Mouse (Mus musculus) adrenal gland, postnatal 14 days (tissue): ENCODE measurements around the gene Gm26602. TPM values are rescaled to one million over a fixed set of nuclear protein-coding genes. Genes with fewer than 3 reads are reported as not detected.

ENCODE experiments used
- DNase-seq: peaks from one replicate; pipeline ENCODE4 v3.0.0; 2021; ENCODE audit warnings: mixed read lengths
- total RNA-seq: library from RNA; stranded (reverse); gene quantifications from 2 replicates; pipeline ENCODE4 v1.2.3, GENCODE M21; 2021

Gm26602 gene
- total RNA-seq, 1 experiment from 2014 or later, result not detected

DNA sequence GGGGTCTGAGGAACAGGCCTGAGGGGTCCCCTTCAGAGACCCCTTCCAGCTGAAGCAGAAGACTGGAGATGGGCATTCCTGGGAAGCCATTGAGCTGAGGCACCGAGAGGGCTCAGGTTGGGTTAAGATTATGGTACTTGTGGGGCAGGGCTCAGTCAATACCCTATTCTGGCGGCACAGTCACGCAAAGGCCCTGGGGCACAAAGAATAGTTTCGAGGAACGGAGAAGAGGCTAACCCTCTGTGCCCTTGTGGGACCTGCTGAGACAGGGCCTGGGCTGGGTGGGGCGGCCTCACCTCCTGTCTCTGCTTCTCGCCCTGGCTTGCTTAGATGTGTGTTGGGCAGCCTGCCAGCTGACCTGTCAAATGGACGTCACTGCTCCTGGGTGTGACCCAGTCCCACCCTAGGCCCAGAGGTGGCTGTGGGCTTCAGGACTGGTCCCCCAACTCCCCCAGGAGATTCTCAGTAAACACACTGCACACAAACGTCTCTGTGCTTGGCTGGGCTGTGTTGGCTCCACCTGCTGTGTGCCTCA lies 22.6 kb downstream of the Gm26602 start:
- no peak for DNase-seq

DNA sequence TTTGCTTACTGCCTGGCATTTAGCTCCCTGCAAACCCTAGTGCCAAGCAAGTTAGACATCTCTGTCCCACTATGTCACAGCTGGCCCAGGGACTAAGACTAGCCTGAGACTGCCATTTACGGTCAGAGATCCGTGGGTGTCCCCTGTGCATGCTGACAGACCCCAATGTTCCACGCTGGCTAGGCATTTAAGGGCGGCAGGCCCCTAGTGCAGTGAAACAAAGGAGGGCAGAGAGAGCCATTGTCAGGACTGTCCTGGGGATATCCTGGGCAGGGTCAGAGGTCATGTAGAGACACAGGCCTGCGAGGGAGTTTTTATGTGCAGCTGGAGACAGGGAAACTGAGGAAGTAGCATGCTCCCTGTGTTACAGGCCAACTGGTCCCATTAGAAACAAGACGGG lies 23.2 kb downstream of the Gm26602 start:
- DNase-seq, result no peak

DNA sequence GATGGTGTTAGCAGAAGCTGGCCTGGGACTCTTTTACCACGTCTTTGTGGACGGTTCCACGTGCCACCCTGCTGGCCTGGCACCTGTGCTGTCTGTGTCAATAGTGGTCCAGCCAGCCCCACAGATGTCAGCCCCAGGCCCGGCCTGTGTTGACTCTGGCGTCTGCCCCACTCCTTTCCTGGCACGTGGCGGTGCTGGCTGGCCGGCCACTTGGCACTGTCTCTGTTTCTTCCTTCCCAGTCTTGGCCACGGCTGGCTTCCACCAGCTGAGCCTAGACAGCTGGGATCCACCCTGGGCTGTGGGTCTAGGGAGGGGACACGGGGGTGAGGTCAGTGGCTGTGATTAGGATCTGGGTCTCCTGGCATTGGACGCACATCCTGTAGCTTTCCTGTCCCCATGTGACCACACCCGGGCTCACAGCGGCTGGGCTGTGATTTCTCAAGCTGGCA lies 23.6 kb downstream of the Gm26602 start:
- peak; percentile 87 for DNase-seq

- no peak for DNase-seq
These were observed 24.3 kb downstream of the Gm26602 start for GRCm38 (mm10) chr10:79934794-79935569.

DNA sequence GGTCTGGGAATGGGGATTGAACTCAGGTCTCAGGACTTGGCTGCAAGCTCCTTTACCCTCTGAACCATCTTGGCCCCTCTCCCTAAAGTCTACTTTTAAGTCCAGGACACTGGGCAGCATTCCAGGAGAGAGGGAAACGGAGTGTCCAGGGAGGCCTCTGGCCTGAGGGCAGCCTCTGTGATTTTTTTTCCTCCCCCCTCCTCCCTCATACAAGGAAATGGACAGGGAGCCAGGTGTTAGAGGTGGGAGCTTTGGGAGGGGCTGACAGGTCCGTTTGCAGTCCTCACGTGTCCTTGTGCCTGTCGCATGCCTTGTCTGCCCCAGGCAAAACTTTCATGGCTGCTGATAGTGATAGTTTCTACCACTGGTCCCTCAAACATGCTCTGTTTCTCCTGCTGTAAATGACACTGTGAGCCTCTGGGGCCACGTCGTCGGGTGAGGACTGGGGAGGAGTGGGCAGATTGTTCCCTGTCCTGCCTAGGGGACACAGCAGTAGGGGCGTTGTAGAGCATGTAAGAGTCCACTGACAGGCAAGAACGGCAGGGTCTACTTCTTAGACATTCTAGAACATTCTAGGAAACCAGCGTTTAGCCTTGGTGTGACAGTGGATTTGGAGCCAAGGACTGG lies 25.7 kb downstream of the Gm26602 start:
- peak; percentile 41 for DNase-seq

DNA sequence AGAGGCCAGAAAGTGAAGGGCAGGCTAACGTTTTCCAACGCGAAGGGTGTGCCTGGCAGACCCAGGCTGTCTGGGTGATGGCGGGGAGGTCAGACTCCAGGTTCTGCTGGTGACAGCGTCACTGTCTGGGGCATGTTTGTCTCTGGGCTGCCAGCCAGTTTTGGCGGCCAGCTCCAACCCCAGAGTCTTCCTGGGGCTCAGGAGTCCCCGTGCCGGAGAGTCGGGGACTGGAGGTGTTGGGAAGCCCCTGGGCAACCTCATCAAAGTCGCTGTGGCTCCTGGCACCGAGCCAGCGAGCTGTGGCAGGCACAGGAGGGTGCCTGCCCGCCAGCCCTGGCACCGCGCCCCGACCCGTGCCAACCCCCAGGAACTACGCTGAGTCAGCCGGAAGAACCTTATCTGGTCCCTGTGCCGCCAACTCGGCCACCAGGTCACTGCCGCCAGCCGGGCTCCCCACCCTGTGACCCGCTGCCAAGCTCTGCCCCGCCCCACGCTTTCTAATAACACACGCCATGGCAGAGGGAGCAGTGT lies 26.3 kb downstream of the Gm26602 start:
- peak; percentile 96 for DNase-seq

- DNase-seq, result no peak
These were observed 27.3 kb downstream of the Gm26602 start for GRCm38 (mm10) chr10:79937775-79938526.

GRCm38 (mm10) chr10:79940749-79941148 lies 30.1 kb downstream of the Gm26602 start:
- DNase-seq, result peak; percentile 39

GRCm38 (mm10) chr10:79942988-79943387 lies 32.3 kb downstream of the Gm26602 start:
- DNase-seq, result no peak

- no peak for DNase-seq
These were observed 32.8 kb downstream of the Gm26602 start for GRCm38 (mm10) chr10:79943471-79943901.

DNA sequence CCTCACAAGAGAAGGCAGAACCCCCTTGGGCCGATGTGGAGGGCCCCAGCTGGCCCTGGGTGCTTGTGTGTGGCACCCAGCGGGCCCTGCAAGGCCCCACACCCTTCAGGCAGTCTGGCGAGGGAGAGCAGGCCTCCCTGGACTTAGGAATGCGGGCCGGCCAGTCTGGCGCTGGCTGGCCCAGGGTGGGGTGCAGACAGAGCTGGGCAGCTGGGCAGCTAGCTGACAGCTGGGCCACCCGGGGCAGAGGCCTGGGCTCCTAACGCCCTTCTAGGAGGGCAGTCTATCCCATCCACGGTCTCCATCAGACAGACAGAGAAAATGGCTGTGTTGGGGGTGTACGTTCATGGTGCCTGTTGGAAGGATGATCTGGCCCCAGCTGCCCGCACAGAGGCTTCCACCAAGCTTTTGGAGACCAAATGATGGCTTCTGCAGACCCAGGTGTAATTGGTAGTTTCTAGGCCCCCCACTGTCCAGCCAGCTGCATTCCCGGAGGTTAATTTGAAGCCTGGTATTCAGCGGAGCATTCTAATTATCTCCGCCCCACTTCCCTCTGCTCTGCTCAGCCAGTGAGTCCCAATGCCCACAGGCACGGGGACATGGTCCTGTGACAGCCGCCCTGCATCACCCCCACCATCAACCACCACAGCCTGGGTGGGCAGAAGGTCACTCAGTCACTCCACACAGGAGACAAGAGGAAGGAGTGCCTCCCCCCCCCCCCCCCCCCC lies 35.0 kb downstream of the Gm26602 start:
- DNase-seq, result no peak

- DNase-seq, result no peak
These were observed 36.2 kb downstream of the Gm26602 start for GRCm38 (mm10) chr10:79946752-79947322.

DNA sequence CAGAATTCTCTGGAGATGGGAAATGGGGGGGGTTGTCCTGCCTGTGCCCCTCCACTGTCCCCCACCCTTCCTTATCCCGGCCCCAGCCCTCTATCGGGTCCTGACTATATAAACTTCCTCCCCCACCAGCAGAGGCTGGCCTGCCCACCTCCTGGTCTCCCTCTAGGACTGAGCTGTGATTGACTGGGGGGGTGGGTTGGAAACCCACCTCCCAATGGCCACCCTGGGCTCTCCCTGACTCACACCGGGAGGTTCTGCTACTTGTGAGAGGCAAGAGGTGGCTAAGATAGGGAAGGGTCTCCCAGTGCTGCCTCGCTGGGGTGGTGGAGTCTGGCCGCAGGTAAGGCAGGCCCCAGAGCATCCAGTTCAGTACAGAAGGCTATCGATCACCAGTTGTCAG lies 36.8 kb downstream of the Gm26602 start:
- DNase-seq, result no peak

DNA sequence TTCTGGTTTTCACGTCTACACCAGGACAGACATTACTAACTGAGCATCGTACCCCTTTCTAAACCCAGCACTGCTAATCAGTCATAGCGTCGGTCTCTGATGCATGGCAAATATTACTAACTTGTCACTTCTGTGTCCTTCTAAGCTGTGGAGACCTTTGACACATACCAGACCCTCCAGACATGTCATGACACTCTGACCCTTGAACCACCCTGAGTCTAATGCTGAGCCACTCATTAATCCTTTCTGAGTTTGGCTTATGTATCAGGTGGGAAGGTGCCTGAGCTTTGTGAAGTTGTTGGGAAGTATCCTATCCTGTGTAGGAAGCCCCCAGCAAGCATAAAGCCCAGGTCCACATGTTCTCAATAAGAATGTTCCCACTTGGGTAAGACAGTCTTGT lies 39.2 kb downstream of the Gm26602 start:
- DNase-seq, result no peak

GRCm38 (mm10) chr10:79950661-79951060 lies 40.0 kb downstream of the Gm26602 start:
- no peak for DNase-seq

DNA sequence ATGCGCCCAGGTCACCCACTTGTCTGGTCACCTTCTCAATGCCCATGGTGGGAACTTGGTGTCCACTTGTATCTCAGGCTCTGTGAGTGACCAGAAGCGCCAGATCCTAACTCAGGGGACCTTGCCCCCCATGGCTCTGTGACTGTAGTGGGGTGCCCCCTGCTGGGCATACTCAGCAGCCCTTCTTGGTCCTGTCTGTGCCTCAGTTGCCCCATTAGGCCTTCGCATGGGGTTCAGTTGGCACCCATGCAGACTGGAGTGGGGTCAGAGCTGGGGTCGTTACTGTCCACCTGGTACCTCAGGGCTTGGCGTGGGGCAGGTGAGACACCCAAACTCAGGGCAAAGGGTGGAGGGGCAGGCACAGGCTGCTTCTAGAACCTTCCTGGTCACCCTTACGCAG lies 43.3 kb downstream of the Gm26602 start:
- DNase-seq, result peak; percentile 56

DNA sequence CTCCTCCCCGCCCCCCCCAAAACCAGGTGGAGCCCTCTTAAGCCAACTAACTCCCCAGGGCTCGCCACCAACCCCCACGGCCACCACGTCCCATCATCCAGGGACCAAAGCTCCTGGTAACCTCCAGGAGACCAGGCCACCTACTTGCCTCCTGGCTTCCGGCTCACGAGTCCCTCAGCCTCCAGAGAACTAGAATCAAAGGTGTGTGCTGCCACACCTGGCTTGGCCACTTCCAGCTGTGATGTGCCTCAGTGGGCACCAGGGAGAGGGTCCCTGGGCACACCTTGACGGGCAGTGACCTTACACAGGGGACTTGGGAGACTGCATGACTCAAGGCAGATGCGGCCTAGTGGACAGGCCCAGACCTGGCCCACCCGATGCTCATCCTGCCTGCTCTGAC lies 45.0 kb downstream of the Gm26602 start:
- DNase-seq, result no peak

DNA sequence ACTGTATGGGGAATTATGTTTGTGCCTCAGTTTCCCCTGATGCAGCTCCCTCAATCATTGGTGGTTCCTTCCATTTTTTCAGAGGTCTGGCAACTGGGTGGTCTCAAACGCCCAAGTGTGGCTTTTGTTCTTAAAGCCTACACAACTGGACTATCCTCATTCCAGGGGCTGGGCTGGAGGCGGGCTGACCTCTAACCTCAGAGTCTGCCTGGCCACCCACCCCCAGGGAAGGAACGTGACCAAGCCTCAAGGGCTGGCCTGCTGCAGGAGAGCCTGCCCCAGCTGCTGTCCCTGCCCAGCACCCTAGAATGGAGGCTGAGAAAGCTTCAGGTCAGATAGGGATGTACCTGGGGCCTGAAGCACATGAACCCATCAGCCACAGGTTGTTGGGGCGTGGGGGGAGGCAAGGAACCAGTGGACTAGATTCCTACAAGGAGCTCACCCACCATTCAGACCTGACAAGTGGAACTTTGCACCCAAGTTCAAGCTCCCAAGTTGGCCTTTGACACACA lies 46.0 kb downstream of the Gm26602 start:
- DNase-seq, result no peak

DNA sequence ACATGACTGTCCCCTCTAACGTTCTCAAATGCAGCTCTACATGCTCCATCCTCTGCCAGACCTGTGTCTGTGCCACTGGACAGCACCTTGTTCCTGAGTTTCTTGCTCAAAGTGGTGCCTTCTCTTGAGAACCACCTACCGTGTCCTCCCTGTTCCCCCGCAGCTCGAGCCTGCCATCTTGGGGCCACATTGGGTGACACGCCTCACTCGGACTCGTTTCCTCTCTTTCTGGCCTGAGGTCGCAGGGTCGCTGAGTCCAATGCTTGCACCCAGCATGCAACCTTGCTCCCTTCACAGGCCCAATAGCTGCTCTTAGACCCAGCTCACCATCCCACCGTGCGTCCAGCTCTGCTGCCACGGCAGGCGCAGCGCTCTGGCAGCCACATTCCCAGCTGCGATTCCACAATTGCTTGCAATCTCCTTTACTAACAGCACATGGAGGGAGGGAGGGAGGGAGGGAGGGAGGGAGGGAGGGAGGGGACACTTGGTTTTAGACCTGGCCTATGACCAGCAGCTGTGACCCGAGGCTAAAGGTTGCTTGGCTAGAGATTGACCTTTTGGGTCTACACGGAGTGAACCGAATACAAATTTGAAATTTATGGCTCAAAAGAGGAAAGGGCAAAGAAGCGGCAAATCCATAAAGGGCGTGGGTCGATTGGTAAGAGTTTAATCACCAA lies 47.6 kb downstream of the Gm26602 start:
- peak; percentile 91 for DNase-seq

DNA sequence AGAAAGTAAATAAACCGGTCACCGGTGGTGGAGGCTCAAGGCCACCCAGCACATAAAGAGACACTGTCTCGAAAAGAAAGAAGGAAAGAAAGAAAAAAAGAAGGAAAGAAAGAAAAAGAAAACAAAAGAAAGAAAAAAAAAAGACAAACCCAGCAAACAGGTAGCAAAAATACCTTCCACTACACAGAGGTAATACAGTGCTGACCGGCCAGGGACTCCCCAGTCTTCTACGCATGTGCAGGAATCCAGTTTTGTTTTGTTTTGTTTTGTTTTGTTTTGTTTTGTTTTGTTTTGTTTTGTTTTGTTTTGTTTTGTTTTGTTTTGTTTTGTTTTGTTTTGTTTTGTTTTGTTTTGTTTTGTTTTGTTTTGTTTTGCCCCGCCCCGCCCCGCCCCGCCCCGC lies 48.8 kb downstream of the Gm26602 start:
- peak; percentile 52 for DNase-seq
